Mouse (Mus musculus): ENCODE data around the gene Runx1.
A peak's percentile ranks its signal among the peaks of the same experiment; 100 is the strongest.

Runx1 gene

DNA sequence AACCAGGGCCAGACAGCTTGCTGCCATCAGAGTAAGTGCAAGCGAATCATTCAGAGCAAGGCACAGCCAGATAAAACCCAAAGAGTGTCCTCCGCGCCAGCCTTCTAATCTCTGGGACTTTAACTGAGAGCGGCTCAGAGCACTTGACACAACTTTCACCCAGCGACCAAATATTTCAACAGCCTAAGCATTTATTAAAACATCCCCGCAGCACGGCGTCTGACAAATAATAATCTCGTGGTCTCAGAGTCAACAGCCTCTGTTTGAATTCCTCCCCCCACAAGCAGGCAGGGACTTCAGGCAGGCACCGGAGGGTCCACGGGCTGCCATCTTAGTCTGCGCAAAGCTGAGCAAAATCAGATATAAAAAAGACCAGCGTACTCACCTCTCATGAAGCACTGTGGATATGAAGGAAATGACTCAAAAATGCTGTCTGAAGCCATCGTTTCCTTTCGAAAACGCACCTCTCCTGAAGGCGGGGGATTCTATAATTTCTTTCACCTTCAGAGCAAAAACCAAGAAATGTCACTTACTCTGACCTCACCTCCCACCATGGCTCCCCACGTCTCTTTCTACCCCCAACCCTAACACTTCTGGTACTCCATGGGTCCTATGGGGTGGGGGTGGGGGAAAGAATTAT is 625 bp downstream of the Runx1 start:
- no peak for DNase-seq (ENCODE audit: low spot score)

DNA sequence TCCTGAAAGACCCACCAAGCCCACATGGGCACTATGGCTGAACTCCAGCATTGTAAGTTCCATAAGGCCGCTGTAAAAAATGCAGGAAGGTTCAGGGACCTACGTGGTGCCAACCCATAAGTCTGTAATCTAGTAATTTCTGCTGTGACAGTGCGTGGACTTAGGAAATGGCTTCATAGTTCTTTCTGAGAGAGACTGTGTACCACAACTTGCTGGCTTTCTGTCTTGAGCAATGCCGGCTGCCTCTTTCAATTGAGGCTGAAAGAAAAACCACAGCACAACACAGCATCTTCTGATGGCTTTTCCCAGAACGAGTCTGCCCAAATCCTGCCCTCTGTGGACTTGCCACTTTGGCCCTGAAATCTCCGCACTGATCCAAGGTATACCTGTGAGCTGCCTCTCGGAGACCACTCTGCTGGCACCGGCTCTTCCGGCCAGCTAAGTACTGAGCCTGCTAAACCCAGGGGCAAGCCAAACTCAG is 1.2 kb downstream of the Runx1 start:
- DNase-seq (ENCODE audit: low spot score) = no peak

DNA sequence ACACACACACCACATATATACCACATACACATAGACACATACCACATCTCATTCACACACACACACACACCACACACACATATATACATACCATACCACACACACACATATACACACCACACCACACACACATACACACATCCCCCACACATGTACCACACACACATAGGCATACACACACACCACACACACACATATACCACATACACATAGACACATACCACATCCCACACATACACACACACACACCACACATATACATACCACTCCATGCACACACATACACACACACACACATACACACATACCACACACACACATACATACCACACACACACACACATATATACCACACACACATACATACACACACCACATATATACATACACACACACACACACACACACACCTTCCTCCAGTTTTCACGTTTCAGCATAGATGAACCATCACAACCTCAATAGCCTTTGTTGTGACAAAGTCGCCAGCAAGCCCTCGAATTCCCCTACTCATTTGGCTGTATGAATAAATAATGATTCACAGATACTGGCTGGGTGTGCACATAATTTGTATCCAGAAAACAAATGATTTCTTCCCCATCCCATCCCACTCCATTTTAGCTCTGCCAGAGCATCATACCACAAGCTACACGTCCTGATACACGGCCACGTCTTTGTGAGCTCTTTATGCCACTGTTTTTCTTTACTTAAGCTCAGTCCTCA is 1.8 kb downstream of the Runx1 start:
- DNase-seq (ENCODE audit: low spot score) = no peak

DNA sequence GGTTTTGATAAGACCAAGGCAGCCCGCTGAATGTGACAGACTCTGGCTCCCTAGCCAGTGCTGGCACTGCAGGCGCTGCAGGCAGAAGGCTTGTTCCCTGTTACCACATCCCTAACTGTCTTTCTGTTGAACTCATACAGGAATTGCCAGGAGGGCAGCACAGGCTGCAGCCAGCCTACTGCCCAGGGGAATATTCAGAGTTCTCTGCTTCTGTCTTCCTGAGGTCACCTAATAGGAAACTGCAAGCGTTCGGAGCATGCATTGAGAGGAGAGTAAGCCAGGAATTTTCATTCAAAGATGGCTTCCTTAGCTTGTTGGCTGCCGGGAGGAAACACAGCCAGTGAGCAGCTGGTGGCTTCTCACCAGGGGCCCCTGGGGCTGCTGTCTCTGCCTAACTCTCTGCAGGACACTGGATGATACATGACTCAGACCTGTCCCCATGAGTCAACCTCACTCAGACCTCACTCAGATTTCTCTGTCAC is 2.5 kb downstream of the Runx1 start:
- peak; percentile 75 for DNase-seq (ENCODE audit: low spot score)

DNA sequence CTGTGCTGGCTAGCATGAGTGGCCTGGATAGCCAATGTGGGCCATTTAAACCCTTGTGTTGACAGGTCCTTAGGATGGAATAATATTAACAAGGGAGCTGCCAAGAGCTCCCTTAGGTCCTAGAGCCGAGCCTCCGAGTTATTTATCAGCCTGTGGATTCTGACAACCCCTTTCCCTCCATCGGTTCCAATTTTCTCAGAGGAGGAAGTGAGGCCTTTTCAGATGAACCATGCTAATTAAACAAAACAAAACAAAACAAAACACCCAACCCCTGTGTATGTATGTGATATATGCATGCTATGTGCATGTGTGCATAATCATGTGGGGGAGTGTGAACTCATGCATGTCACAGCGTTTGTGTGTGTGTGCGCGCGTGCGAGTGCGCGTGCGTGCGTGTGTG is 3.3 kb downstream of the Runx1 start:
- DNase-seq (ENCODE audit: low spot score) = no peak

DNA sequence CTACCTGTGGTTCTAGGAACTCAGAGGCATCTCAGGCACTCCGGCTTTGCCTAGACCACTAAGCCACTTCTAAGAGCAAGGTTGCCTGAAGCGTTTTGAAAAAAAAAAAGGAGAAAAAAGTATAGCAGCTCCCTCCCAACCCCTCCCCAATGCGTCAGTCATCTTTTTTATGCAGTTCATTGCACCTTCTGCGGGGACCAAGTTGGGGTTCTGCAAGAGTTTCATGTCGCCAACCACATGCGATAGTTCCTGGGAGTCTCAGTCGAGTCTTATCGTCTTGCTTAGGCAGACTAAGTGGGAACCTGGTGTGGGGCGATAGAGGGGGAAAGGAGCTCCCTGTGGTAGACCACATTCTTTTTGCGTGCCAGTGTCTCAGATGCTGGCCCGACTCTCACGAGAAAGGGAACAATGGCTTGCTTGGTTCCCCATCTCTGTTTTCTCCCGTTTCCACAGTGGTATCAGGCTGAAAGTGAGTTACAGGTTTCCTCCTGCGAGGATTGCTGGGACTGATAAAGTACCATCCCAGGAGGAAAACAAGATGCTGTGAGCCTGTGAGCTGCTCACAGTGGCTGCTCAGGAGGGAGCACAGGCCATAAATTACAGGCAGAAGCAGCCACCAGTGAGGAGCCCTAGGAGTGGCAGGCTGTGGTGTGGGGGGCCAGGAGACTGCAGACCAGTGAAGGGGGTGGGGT is 3.9 kb downstream of the Runx1 start:
- DNase-seq (ENCODE audit: low spot score) = no peak

DNA sequence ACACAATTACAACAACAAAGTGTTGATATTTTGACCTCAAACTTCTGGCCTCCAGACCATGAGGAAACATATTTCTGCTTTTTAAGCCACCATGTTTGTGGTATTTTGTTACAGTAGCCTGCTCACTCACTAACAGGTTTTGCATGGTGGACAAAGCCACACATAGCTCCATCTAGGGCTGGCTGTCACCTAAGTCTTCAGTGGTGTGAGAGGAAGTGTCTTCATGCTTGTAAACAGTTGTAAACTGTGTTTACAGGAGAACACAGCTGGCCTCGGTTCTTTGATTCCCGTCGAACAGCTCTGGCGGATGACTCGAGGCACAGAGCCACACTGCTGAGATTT is 4.4 kb downstream of the Runx1 start:
- no peak for DNase-seq (ENCODE audit: low spot score)

DNA sequence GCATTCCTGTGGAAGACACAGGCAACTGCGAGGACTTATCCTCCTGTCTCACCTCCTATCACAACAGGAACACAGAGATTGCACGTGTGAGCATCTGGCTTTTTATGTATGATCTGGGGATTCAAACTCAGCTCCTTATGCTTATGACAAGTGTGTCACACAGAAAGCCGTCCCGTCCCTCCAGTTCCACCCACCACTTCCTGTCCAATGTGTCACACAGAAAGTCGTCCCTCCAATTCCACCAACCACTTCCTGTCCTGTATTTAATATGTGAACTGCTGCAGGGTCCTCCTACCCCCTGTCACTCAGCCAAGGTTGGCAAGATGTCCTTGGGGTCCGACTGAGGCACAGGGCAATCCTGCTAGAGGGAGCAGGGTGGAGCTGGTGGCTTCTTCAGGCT is 5.5 kb downstream of the Runx1 start:
- DNase-seq (ENCODE audit: low spot score) = no peak

DNA sequence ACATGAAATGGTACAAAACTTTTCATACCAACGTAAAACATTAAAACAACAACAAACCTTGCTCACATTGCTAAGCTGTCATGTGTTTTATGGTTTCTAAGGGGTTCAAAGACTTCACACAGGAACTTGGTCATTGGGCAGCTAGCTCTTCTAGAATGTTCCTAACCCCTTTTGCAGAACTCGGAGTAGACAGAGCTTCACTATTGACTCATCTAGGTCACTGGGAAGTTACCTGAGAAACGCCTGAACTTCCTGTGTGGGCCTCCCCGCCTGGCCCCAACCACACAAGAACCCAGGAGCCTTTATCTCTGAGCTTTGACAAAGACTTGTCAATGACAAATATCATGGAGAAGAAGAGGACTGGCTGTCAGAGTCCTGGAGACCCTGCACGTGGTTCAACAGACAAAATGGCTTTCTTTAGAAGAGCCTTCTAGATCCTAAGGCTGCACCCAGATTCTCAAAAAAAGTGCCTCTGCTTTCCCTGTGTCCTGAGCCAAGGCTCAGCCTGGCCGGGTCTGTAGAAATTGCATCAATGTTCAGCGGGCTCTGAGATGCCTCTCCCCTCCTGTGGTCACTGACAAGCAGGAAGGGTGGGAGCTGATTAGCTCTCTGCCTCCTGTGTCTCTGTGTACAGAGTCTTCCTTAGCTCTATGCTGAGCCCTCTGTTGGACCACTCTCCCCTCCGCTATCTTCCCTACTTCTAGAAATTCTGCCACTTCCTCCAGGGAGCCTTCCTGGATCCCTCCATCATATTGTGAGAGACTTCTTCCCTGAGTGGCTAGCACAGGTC is 7.3 kb downstream of the Runx1 start:
- DNase-seq (ENCODE audit: low spot score) = no peak

DNA sequence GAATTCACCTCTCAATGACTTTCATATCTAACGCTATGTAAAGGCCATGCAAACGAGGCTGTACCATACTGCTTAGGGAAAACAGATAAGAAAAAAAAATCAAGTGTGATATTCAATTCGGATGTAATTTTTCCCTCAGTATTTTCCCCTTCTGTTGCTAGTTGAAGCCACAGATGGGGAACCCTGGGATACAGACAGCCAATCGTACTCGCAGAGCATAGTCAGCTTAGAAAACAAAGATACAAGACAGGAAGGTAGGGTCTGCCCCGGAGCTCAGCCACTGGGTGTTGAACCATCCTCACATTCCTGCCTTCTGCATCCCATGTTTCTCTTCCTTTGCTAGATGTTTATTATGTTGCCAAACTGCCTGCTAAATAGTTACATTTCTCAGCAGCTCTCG is 9.9 kb downstream of the Runx1 start:
- no peak for DNase-seq (ENCODE audit: low spot score)

DNA sequence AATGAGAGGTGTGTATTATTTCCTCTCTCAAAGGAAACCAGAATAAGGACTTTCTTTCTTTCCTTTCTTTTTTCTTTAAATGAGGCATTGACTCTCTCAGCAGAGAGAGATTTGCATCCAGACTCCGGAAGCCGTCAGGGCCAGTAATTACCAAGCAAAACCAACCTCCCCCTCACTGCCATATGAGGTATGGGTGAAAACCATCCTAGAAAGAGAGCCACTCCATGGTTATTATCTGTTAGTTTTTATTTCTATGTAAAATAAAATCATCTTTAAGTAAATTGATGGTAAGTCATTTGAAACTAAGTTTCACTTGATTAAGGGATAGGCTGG is 10.8 kb downstream of the Runx1 start:
- DNase-seq (ENCODE audit: low spot score) = no peak

DNA sequence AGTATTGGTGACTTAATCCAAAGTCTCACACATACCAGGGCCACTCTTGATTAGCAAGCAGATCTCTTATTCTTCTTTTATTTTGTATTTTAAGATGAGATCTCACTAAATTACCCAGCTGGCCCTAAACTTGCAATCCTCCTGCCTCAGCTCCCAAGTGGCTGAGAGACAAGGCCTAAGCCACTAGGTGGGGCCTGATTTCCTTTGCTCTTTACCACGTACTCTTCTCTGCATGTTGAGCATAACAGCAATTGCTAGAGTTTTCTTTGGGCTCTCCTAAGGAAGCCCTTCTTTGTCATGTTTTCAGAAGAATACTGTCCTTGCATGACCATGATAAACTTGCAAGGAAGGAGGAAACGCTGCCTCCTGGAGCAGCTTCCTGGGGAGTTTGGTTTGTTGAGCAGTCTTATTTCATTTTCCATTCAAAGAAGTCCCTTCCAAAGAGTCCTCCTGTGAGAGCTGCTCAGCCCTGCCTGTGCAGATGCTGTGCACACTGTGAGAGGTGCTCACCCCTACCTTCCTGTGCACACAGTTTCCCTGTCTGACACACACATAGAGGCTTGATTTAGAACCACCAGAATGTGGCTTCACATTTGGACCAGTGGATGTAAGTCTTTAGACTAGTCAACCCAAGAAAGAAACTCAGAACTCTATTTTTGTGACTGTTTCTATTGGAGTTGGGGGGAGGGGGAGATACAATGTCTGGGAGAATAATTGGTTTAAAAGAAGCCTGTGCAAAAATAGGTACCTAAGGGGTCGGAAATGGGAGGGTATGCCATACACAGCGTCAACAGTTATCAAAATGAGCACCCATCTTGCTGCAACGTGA is 11.4 kb downstream of the Runx1 start:
- no peak for DNase-seq (ENCODE audit: low spot score)

DNA sequence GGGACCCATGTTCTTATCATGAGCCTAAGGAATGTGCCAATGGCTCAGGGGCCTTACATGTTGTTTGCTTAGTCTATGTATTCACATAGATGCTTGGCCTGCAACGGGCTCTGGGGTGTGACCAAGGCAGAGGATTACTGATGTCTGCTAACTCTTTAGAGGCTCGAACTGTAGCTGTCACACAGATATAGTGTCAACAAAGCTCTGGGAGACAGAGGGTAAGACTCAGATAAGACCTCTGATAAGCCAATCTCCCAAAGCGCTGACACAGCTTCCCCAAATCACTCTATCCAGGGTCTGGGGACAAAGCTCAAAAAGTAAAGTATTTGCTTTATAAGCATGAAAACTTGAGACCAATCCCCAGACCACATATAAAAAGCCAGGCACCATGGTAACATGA is 13.5 kb downstream of the Runx1 start:
- no peak for DNase-seq (ENCODE audit: low spot score)

DNA sequence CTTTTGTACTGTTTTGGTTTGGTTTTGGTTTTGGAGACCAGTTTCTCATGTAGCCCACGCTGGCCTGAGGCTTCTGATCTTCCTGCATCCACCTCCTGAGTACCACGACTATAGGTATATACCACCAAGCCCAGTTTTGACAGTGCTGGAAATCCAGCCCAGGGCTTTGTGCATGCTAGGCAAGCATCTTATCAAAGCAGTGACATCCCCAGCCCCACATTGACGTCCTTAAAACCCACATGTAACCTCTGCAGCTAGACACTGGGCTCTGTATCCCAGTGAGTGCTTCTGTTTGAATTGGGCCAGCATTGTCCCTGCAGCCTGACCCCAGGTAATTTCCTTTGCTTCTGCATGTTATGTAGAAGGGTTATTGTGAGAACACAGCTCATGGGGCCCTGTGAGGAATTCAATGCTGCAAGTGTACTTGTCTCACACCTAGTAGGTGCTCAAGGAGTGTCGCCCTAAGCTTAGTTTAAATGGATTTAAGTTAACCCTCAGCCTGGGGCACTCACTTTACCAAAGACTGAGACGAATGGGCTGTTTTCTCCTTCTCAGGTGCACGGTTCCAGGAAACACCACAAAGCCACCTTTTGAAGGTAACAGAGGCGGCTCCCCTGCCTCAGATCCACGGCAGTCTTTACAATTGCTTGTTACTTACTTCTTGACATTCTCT is 15.2 kb downstream of the Runx1 start:
- no peak for DNase-seq (ENCODE audit: low spot score)

DNA sequence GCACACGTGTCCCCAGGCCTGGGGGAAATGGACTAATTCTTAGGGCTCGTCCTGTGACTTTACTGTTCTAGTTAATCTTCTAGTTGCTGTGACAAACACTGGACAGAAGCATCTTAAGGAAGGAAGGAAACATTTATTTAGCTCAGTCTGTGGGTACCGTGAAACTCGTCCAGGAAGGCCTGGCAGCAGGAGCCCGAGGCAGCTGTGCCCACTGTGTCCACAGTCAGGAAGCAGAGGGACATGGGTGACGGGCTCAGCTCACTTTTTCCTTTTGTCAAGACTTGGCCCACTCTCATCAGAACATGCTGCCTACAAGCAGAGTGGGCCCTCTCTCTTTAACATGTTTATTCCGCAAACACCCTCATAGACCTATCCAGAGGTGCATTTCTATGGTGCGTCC is 18.2 kb downstream of the Runx1 start:
- no peak for DNase-seq (ENCODE audit: low spot score)

DNA sequence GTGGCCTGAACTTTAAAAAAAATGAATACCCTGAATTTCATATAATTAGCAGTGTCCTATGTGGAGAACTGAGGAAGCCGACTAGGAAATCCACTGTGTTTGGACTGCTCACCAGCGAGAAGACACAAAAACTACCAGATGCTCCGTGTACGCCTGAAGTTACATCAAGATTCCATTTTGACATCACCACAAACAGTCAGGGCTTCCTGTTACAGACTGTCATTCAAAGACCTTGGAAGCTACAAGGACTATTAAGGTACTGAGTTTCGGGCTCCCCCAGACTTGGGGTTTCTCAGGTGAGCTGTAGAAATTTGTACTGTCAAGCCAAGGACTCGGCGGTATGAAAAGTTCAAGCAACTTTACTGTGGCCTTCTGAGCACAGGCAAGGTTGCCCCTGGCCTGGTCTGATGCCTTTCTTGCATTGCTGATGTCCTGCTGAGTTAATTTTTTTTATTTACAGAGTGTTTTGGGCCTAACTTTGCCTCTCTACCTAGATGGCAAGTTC is 22.8 kb downstream of the Runx1 start:
- no peak for DNase-seq (ENCODE audit: low spot score)

DNA sequence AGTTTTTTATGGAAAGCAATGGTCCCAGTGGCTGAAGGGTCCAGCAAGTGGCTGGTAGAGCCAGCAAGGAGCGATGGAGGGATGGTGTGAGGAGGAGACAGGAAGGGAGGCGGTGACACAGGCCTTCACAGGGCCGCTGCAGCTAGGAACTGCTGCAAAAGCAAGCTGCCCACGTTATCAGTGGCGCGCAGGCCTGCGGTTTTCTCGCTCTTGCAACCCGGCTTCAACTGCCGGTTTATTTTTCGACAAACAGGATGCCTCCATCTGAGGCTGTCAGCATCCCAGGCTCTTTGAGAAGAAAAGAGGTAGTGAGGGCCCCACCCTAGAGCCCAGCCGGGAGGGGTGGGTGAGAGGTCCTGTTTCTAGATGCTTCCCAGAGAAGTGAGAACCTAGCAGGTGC is 24.4 kb downstream of the Runx1 start:
- no peak for DNase-seq (ENCODE audit: low spot score)

DNA sequence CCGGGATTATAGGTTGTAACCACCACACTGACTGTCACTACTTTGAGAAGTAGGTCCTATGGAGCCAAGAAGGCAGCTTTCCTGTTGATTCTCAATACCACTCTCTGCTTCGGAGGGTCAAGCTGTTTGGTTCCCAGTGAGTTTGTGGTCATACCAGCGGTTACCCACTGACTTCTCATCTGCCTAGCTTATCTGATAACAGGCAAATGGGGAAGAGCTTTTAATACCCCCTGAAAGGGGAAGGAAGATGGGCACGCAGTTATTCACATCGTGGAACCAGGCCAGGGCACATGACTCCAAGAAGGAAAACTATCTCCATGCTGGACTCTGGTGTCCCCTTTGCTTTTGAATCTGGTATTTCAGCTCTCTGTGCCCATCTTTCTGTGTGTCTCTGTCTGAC is 25.1 kb downstream of the Runx1 start:
- DNase-seq (ENCODE audit: low spot score) = no peak

DNA sequence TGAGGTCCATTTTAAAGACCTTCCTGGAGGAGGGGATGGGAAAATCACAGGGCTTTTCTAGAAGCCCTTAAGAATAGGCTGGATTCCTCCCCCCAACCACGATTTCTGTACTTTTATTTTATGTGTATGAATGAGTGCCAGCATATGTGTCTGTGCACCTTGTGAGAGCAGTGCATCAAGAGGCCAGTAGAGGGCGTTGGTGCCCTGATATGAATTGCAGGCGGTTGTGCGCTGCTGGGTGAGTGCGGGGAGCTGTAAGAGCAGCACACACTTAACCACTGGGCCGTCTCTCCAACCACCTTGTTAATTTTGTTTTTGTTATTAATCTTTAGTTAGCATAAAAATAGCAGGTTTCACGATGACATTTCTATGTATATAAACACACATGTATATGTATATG is 26.0 kb downstream of the Runx1 start:
- DNase-seq (ENCODE audit: low spot score) = no peak

DNA sequence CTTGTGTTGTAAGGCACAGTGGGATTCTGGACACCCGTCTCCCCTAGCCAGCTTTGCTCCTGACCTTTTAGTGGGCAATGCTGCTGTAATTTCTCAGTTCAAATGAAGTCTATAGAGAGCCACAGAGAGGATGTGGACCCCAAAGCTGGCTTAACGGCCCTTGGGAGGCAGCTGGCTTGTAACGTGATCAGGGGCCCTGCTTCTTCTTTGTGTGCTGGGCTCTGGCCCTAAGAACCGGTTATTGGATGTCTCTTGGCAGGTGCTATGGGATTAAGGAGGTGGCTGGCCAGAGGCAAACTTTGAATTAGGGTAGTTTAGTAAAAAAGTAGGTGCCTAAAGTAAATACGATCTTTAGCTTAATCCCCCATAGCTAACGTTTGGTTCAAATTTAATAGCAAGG is 31.8 kb downstream of the Runx1 start:
- DNase-seq (ENCODE audit: low spot score) = no peak

DNA sequence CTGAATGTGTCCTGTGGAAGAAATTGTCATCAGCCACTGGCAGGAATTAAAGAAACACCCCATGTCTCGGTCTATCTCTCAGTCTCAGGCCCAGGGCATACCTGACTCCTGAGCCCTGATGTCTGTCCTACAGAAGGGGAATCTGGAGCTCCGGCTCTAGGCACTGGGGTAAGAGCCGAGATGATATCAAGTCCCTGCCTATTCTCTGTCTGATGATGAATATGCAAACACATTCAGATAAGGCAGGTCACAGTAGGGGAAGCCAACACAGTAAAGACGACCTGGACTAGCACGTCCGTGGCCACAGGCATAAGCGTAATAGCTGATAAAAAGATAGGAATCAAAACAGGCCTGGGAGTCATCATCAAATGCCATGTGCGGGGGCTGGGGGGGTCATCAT is 32.2 kb downstream of the Runx1 start:
- DNase-seq (ENCODE audit: low spot score) = no peak

Data from adipocyte (in vitro differentiated cells).